Mouse (Mus musculus) forebrain, embryonic 11.5 days (tissue): ENCODE data around the gene Fndc7. TPM values are rescaled to one million over a fixed set of nuclear protein-coding genes. Genes with fewer than 3 reads are reported as not detected.

ENCODE experiments used
- ATAC-seq: fragments of 200-750 bp; cut with Nextera tagmentation; replicated peaks from 2 replicates; pipeline ENCODE4 v1.8.0; 2017; ENCODE audit warnings: moderate TSS enrichment; ENCODE audit not compliant: low FRiP score
- DNase-seq: peaks from one replicate; pipeline ENCODE4 v3.0.0-alpha.2; 2017; ENCODE audit warnings: low spot score
- H3K27ac ChIP-seq: fragments of 300-500 bp; sonication (generic); 2 replicates; pipeline ENCODE4 v1.5.1; 2014; ENCODE audit warnings: low read depth, low read length
- H3K27me3 ChIP-seq: fragments of 300-500 bp; sonication (generic); 2 replicates; pipeline ENCODE4 v1.6.1; 2014; ENCODE audit warnings: mild to moderate bottlenecking, low read length, mixed read lengths; ENCODE audit not compliant: control insufficient read depth, insufficient read depth
- H3K36me3 ChIP-seq: fragments of 300-500 bp; sonication (generic); 2 replicates; pipeline ENCODE4 v1.6.1; 2014; ENCODE audit warnings: mild to moderate bottlenecking, low read length, moderate library complexity, mixed read lengths; ENCODE audit not compliant: control insufficient read depth, insufficient read depth
- H3K4me1 ChIP-seq: fragments of 300-500 bp; sonication (generic); replicated peaks from 2 replicates; pipeline ENCODE4 v1.6.1; 2014; ENCODE audit warnings: low read length, mixed read lengths; ENCODE audit not compliant: control insufficient read depth, insufficient read depth
- H3K4me2 ChIP-seq: fragments of 300-500 bp; sonication (generic); 2 replicates; pipeline ENCODE4 v1.6.1; 2014; ENCODE audit warnings: low read depth, mild to moderate bottlenecking, low read length, moderate library complexity, mixed read lengths; ENCODE audit not compliant: severe bottlenecking
- H3K4me3 ChIP-seq: fragments of 300-500 bp; sonication (generic); 2 replicates; pipeline ENCODE4 v1.5.1; 2014; ENCODE audit warnings: low read depth, low read length
- H3K9ac ChIP-seq: fragments of 300-500 bp; sonication (generic); 2 replicates; pipeline ENCODE4 v1.6.1; 2014; ENCODE audit warnings: low read length
- H3K9me3 ChIP-seq: fragments of 300-500 bp; sonication (generic); 2 replicates; pipeline ENCODE4 v1.6.1; 2016; ENCODE audit warnings: low read length, mixed read lengths; ENCODE audit not compliant: control insufficient read depth
- WGBS: fragments of 180-500 bp; shearing (Covaris S2); extraction: QIAGEN DNeasy Blood & Tissue Kit; methylation state at CpG from one replicate; pipeline ENCODE4 v1.1.7; 2014; 5-methylcytosine and 5-hydroxymethylcytosine counted together
- polyA plus RNA-seq: library from polyadenylated mRNA; unstranded; fragments of >200 nt; fragmentation: Nextera tagmentation; extraction: Ambion mirVana; gene quantifications from 2 replicates; pipeline ENCODE4 v1.2.1, GENCODE M21; 2014

Fndc7 gene
- polyA plus RNA-seq, 1 experiment from 2014 or later, result not detected

GRCm38 (mm10) chr3:108856386-108857123 lies 33.3 kb downstream of the Fndc7 start:
- peaks cover 2% of the 10 kb centered on the region; the same call in 1 of the 2 replicates for H3K4me1 ChIP-seq
- H3K27ac ChIP-seq, result no peak overlapping the region
- DNase-seq, result no peak
- no peaks in the 10 kb centered on the region for H3K9me3 ChIP-seq
- H3K27me3 ChIP-seq, result no peaks in the 10 kb centered on the region
- ATAC-seq, result no peak
- H3K4me2 ChIP-seq, result no peak overlapping the region
- no peak overlapping the region for H3K4me3 ChIP-seq
- no peak overlapping the region for H3K9ac ChIP-seq
- H3K36me3 ChIP-seq, result no peaks in the 10 kb centered on the region
- WGBS, result 43% methylated on average over 8 of the region's 8 CpGs

- 79% methylated on average over 10 of the region's 10 CpGs for WGBS
- no peaks in the 10 kb centered on the region for H3K36me3 ChIP-seq
- H3K9ac ChIP-seq, result no peak overlapping the region
- H3K4me1 ChIP-seq, result peaks cover 2% of the 10 kb centered on the region; the same call in 1 of the 2 replicates
- H3K27me3 ChIP-seq, result no peaks in the 10 kb centered on the region
- H3K9me3 ChIP-seq, result no peaks in the 10 kb centered on the region
- no peak overlapping the region for H3K4me2 ChIP-seq
- ATAC-seq (no peak), DNase-seq (peak; percentile 53)
- no peak overlapping the region for H3K27ac ChIP-seq
- no peak overlapping the region for H3K4me3 ChIP-seq
Measured at GRCm38 (mm10) chr3:108855864-108856263, 33.9 kb downstream of the Fndc7 start.

GRCm38 (mm10) chr3:108855371-108855770 lies 34.4 kb downstream of the Fndc7 start:
- Histone ChIP-seq H3K9me3 (no peaks in the 10 kb centered on the region), H3K9ac (no peak overlapping the region), H3K36me3 (no peaks in the 10 kb centered on the region), H3K4me1 (peaks cover 2% of the 10 kb centered on the region; the same call in 1 of the 2 replicates), H3K27me3 (no peaks in the 10 kb centered on the region), H3K27ac (no peak overlapping the region), H3K4me3 (no peak overlapping the region), H3K4me2 (no peak overlapping the region)
- WGBS, result 58% methylated on average over 12 of the region's 12 CpGs
- ATAC-seq (no peak), DNase-seq (no peak)

- H3K4me1 ChIP-seq, result peaks cover 2% of the 10 kb centered on the region; the same call in 1 of the 2 replicates
- H3K4me2 ChIP-seq, result no peak overlapping the region
- no peak overlapping the region for H3K9ac ChIP-seq
- WGBS, result 86% methylated on average over 1 of the region's 1 CpGs
- DNase-seq (no peak), ATAC-seq (no peak)
- H3K36me3 ChIP-seq, result no peaks in the 10 kb centered on the region
- no peaks in the 10 kb centered on the region for H3K27me3 ChIP-seq
- H3K9me3 ChIP-seq, result no peaks in the 10 kb centered on the region
- no peak overlapping the region for H3K4me3 ChIP-seq
- no peak overlapping the region for H3K27ac ChIP-seq
Measured at GRCm38 (mm10) chr3:108853266-108853665, 36.5 kb downstream of the Fndc7 start.

- DNase-seq, result no peak
- no peak overlapping the region for H3K9ac ChIP-seq
- 0 out of 2 replicates have a peak, but pooled peaks cover 2% of the 10 kb centered on the region for H3K4me1 ChIP-seq
- no peak overlapping the region for H3K4me2 ChIP-seq
- no peaks in the 10 kb centered on the region for H3K36me3 ChIP-seq
- no peak overlapping the region for H3K27ac ChIP-seq
- no peak for ATAC-seq
- WGBS, result 70% methylated on average over 6 of the region's 6 CpGs
- no peak overlapping the region for H3K4me3 ChIP-seq
- H3K27me3 ChIP-seq, result no peaks in the 10 kb centered on the region
- H3K9me3 ChIP-seq, result no peaks in the 10 kb centered on the region
Measured at GRCm38 (mm10) chr3:108851996-108852697, 37.7 kb downstream of the Fndc7 start.

- Histone ChIP-seq H3K9me3 (no peaks in the 10 kb centered on the region), H3K4me2 (no peak overlapping the region), H3K36me3 (no peaks in the 10 kb centered on the region), H3K9ac (no peak overlapping the region), H3K27ac (no peak overlapping the region), H3K4me3 (no peak overlapping the region), H3K4me1 (no peaks in the 10 kb centered on the region), H3K27me3 (no peaks in the 10 kb centered on the region)
- DNase-seq (no peak), ATAC-seq (no peak)
- WGBS, result 87% methylated on average over 3 of the region's 3 CpGs
Measured at GRCm38 (mm10) chr3:108851554-108851953, 38.3 kb downstream of the Fndc7 start.

- Histone ChIP-seq H3K4me3 (no peak overlapping the region), H3K27me3 (no peaks in the 10 kb centered on the region), H3K4me2 (no peak overlapping the region), H3K9ac (no peak overlapping the region), H3K4me1 (no peaks in the 10 kb centered on the region), H3K36me3 (no peaks in the 10 kb centered on the region), H3K27ac (no peak overlapping the region), H3K9me3 (no peaks in the 10 kb centered on the region)
- DNase-seq (no peak), ATAC-seq (no peak)
- 88% methylated on average over 2 of the region's 2 CpGs for WGBS
Measured at GRCm38 (mm10) chr3:108851075-108851474, 38.7 kb downstream of the Fndc7 start.

GRCm38 (mm10) chr3:108850506-108850905 lies 39.3 kb downstream of the Fndc7 start:
- no peaks in the 10 kb centered on the region for H3K27me3 ChIP-seq
- no peaks in the 10 kb centered on the region for H3K4me1 ChIP-seq
- H3K9ac ChIP-seq, result no peak overlapping the region
- WGBS, result 66% methylated on average over 3 of the region's 3 CpGs
- no peak overlapping the region for H3K4me2 ChIP-seq
- no peak for ATAC-seq
- no peak overlapping the region for H3K4me3 ChIP-seq
- H3K9me3 ChIP-seq, result no peaks in the 10 kb centered on the region
- H3K36me3 ChIP-seq, result no peaks in the 10 kb centered on the region
- no peak for DNase-seq
- no peak overlapping the region for H3K27ac ChIP-seq
